Mouse (Mus musculus) cerebellum, adult 9-10 months (tissue): Measurements from ENCODE around the gene Cpb1.
A peak's percentile ranks its signal among the peaks of the same experiment; 100 is the strongest.

Experiments
- DNase-seq: peaks from one replicate; pipeline ENCODE4 v3.0.0; 2022

The Cpb1 gene

GRCm38 (mm10) chr3:20275633-20276032, at the start of gene Cpb1:
Gene Cpb1 (minus strand): TSS chr3:20275733.
- DNase-seq = no peak

GRCm38 (mm10) chr3:20317233-20317632, 41.7 kb upstream of the Cpb1 start:
- no peak for DNase-seq

GRCm38 (mm10) chr3:20309142-20309541, 33.6 kb upstream of the Cpb1 start:
- DNase-seq = no peak

- no peak for DNase-seq
Measured at GRCm38 (mm10) chr3:20307256-20307655, 31.7 kb upstream of the Cpb1 start.

GRCm38 (mm10) chr3:20304758-20305352, 29.3 kb upstream of the Cpb1 start:
- no peak for DNase-seq

GRCm38 (mm10) chr3:20295546-20295945, 20.0 kb upstream of the Cpb1 start:
- DNase-seq = no peak

GRCm38 (mm10) chr3:20294542-20295348, 19.2 kb upstream of the Cpb1 start:
- DNase-seq = no peak

GRCm38 (mm10) chr3:20291370-20291769, 15.8 kb upstream of the Cpb1 start:
- no peak for DNase-seq

- DNase-seq = no peak
Measured at GRCm38 (mm10) chr3:20288761-20289160, 13.2 kb upstream of the Cpb1 start.

- no peak for DNase-seq
Measured at GRCm38 (mm10) chr3:20281796-20282195, 6.3 kb upstream of the Cpb1 start.

- no peak for DNase-seq
Measured at GRCm38 (mm10) chr3:20254566-20255479, 20.7 kb downstream of the Cpb1 start.

- no peak for DNase-seq
Measured at GRCm38 (mm10) chr3:20243913-20244312, 31.6 kb downstream of the Cpb1 start.

- no peak for DNase-seq
Measured at GRCm38 (mm10) chr3:20242050-20242449, 33.5 kb downstream of the Cpb1 start, which contains the start of gene Cpa3. Gene Cpa3 (minus strand): TSS chr3:20242181.

- DNase-seq = no peak
Measured at GRCm38 (mm10) chr3:20239741-20240140, 35.8 kb downstream of the Cpb1 start.

- no peak for DNase-seq
Measured at GRCm38 (mm10) chr3:20236965-20237364, 38.6 kb downstream of the Cpb1 start.

- no peak for DNase-seq
Measured at GRCm38 (mm10) chr3:20229027-20229426, 46.5 kb downstream of the Cpb1 start.

- DNase-seq = no peak
Measured at GRCm38 (mm10) chr3:20225429-20225828, 50.1 kb downstream of the Cpb1 start.

- DNase-seq = no peak
Measured at GRCm38 (mm10) chr3:20222926-20223698, 52.4 kb downstream of the Cpb1 start.

- no peak for DNase-seq
Measured at GRCm38 (mm10) chr3:20222136-20222535, 53.4 kb downstream of the Cpb1 start.

GRCm38 (mm10) chr3:20198869-20199268, 76.7 kb downstream of the Cpb1 start:
- peak; percentile 6 for DNase-seq
